Mouse (Mus musculus): ENCODE results near the gene Tsks. TPM values are rescaled to one million over a fixed set of nuclear protein-coding genes. Genes with fewer than 3 reads are reported as not detected.

The Tsks gene
- total RNA-seq (2023) = not detected

GRCm38 (mm10) chr7:44942904-44943303, at the start of gene Tsks:
Tsks (plus strand) TSS chr7:44943204.

GRCm38 (mm10) chr7:44895593-44896434, 47.2 kb upstream of the Tsks start, which contains the start of gene Fuz:
Fuz (plus strand) TSS chr7:44896079.

GRCm38 (mm10) chr7:44929204-44930151, 13.5 kb upstream of the Tsks start, which contains the start of gene Ap2a1:
Ap2a1 (minus strand) TSS chr7:44929496.

GRCm38 (mm10) chr7:44974383-44975116, 31.5 kb downstream of the Tsks start, which contains the start of gene Cpt1c:
Cpt1c (minus strand) TSS chr7:44974851.

GRCm38 (mm10) chr7:44986192-44986878, 43.3 kb downstream of the Tsks start, which contains the start of gene Prmt1:
Prmt1 (minus strand) TSS chr7:44986568.

GRCm38 (mm10) chr7:44997231-44997939, 54.4 kb downstream of the Tsks start, which contains the start of gene Irf3:
Irf3 (plus strand) TSS chr7:44997648.

GRCm38 (mm10) chr7:44998501-44998955, 55.5 kb downstream of the Tsks start, which contains the start of gene Bcl2l12:
Bcl2l12 (minus strand) TSS chr7:44998712.

Other genes with a start within 250 kb of the Tsks start
- gene Izumo2, start 234.5 kb upstream of the Tsks start, total RNA-seq (2023) = not detected
- gene Vrk3, start 194.8 kb upstream of the Tsks start, total RNA-seq (2023) = 10 to 100 TPM; 99.4 to 99.8 TPM
- gene Zfp473, start 192.2 kb upstream of the Tsks start, total RNA-seq (2023) = under 1 TPM; 0.93 to 0.98 TPM
- 10 to 100 TPM; 42.6 to 50.5 TPM for gene Nup62, start 127.1 kb upstream of the Tsks start, total RNA-seq (2023)
- 1 to 10 TPM; 1.4 to 1.9 TPM for gene Il4i1, start 126.8 kb upstream of the Tsks start, total RNA-seq (2023)
- gene Atf5, start 126.5 kb upstream of the Tsks start, total RNA-seq (2023) = 1 to 10 TPM; 4.9 to 5.0 TPM
- 10 to 100 TPM; 37.4 to 39.4 TPM for gene Akt1s1, start 94.2 kb upstream of the Tsks start, total RNA-seq (2023)
- gene Tbc1d17, start 94.1 kb upstream of the Tsks start, total RNA-seq (2023) = 100 to 1,000 TPM in 1 of 2 experiments, 10 to 100 TPM in 1; 89.9 to 108 TPM
- 10 to 100 TPM; 54.4 to 59.2 TPM for gene Pnkp, start 86.1 kb upstream of the Tsks start, total RNA-seq (2023)
- 10 to 100 TPM; 24.2 to 25.2 TPM for gene Ptov1, start 73.4 kb upstream of the Tsks start, total RNA-seq (2023)
- 10 to 100 TPM; 67.2 to 73.6 TPM for gene Med25, start 50.5 kb upstream of the Tsks start, total RNA-seq (2023)
- 10 to 100 TPM; 23.6 to 24.2 TPM for gene Fuz, start 47.1 kb upstream of the Tsks start, total RNA-seq (2023)
- gene Ap2a1, start 13.7 kb upstream of the Tsks start, total RNA-seq (2023) = 10 to 100 TPM; 80.0 to 86.8 TPM
- under 1 TPM; 0.61 to 0.80 TPM for gene Cpt1c, start 31.6 kb downstream of the Tsks start, total RNA-seq (2023)
- 100 to 1,000 TPM; 143 to 165 TPM for gene Prmt1, start 43.4 kb downstream of the Tsks start, total RNA-seq (2023)
- gene Irf3, start 54.4 kb downstream of the Tsks start, total RNA-seq (2023) = 100 to 1,000 TPM; 138 to 172 TPM
- gene Bcl2l12, start 55.5 kb downstream of the Tsks start, total RNA-seq (2023) = 10 to 100 TPM; 18.5 to 30.8 TPM
- gene Scaf1, start 73.2 kb downstream of the Tsks start, total RNA-seq (2023) = 10 to 100 TPM; 81.3 to 91.5 TPM
- 10 to 100 TPM; 10.5 to 10.9 TPM for gene Rras, start 74.8 kb downstream of the Tsks start, total RNA-seq (2023)
- gene Prr12, start 109.7 kb downstream of the Tsks start, total RNA-seq (2023) = 10 to 100 TPM; 76.8 to 78.7 TPM
- 10 to 100 TPM; 65.9 to 68.4 TPM for gene Nosip, start 119.2 kb downstream of the Tsks start, total RNA-seq (2023)
- 1 to 10 TPM; 1.4 to 1.5 TPM for gene Prrg2, start 119.5 kb downstream of the Tsks start, total RNA-seq (2023)
- gene Rcn3, start 149.0 kb downstream of the Tsks start, total RNA-seq (2023) = 10 to 100 TPM; 16.3 to 23.6 TPM
- gene Fcgrt, start 160.6 kb downstream of the Tsks start, total RNA-seq (2023) = 10 to 100 TPM; 28.0 to 35.1 TPM
- 1,000 to 10,000 TPM; 3,284 to 3,343 TPM for gene Rps11, start 181.2 kb downstream of the Tsks start, total RNA-seq (2023)
- gene Rpl13a, start 185.6 kb downstream of the Tsks start, total RNA-seq (2023) = 1,000 to 10,000 TPM; 5,708 to 6,154 TPM
- gene Gm45713, start 193.0 kb downstream of the Tsks start, total RNA-seq (2023) = not detected
- 100 to 1,000 TPM; 236 to 250 TPM for gene Flt3l, start 193.2 kb downstream of the Tsks start, total RNA-seq (2023)
- gene Pih1d1, start 211.1 kb downstream of the Tsks start, total RNA-seq (2023) = 10 to 100 TPM; 30.3 to 44.8 TPM
- 10 to 100 TPM; 55.0 to 58.1 TPM for gene Aldh16a1, start 211.4 kb downstream of the Tsks start, total RNA-seq (2023)
- under 1 TPM in 1 of 2 experiments, not detected in 1; 0.30 TPM for gene Slc17a7, start 220.7 kb downstream of the Tsks start, total RNA-seq (2023)
- gene Gfy, start 236.4 kb downstream of the Tsks start, total RNA-seq (2023) = not detected
- not detected for gene Pth2, start 237.8 kb downstream of the Tsks start, total RNA-seq (2023)

All from T-cell, adult 66 days (primary cell).